Mouse (Mus musculus) right cerebral cortex, adult 2 months (tissue): ENCODE data around the gene Eif2b3.

Experiments
- DNase-seq, 2 experiments: peaks; one replicate each; pipeline ENCODE4 v3.0.0; 2021 to 2022; ENCODE audit warnings: low spot score in 2 of 2

Eif2b3 gene

DNA sequence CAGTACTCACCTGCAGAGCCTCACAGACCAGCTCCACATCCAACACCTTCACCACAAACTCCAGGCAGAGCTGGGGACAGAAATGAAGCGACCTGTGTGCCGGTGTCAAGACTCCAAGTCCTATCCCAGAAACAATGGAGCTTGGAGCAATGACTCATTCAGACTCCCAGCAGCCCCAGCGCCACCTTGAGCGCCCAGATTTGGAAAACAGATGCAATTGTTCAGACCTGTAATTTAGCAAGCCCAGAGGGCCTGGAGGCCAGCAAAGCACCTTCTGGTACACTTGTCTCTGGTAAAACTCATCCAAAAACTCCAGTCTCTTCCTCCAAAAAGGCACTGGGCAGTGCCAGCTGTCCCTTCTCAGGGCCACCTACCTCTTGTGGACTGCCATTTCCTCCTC lies 103.0 kb downstream of the Eif2b3 start:
- DNase-seq: no peak

DNA sequence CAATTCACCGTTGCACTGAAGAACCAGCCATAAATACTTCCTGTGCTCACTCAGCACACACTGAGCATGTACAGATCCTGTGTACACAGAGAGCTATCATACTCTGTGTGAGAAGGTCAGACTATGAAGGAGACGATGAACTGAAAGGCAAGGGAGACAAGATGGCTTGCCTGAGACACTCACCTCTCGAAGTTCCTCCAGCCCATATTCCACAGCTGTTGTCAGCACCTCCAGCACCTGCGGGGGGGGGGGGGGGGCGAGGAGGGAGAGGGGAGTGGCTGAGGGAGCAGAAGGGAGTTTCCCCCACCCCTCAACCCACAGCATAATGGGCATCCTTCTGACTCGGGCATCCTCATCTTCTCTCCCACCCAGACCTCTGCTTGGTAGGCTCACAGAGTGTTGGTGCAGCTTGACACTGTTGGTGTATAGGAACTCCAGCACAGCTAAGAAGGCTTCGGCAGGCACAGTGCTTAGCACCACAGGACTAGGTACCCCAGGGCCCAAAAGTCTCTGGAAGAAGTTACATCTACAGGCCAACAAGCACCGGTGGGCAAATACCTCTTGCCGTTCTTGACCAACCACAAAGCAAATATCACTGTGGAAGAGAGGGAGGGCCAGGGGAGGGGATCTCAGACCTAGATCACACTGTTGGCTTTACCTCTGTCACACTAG lies 104.5 kb downstream of the Eif2b3 start:
- DNase-seq: no peak

DNA sequence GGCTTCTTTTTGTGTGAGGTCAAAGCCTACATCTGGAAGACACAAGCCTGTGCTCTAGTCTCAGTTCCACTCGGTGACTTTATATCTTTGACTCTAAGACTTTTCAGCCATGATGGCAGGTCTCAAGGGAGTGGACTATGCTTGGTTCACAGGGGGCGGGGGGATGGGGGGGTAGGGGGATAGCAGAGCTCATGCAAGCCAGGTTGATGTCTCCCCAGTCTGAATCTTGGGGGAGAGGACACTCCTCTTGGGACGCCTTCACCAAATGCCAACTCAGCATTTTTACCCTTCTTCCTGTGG lies 105.0 kb downstream of the Eif2b3 start:
- DNase-seq: no peak

DNA sequence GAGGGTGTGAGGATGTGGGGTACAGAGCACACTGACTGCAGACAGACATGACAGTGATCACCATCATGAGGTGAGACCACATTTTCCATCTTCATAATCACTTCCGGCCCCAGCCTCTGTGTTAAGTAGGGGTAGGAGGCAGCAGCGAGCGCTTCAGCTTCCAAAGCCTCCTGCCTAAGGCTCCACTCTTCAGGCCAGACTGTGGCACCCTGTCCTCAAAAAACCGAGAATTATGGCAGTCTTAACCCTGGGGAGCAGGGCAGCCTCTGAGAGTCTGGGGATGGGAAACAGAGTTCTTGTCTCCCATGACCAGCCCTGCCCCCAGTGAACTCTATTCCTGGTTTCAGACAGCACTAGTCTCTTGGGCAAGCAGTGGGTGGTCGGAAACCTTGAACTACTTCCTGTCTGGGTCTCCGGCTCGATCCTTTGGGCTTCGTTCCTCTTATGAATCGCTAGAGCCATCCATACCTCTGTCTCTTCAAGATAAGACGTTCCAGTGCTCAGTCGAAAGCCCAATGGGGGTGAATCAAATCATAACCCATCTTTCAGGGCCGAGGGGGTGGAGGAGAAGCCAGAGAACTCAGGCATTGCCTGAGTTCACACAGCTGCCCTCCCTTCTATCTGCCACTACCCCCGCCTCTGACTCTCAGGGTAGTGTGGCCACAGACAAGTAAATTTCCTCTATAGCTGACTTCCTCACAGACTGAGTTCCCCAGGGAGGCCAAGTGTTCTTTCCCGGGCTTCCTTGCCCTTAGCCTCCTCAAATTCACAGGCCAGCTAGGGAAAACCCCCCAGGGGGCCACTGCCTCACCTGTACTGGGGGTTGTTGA lies 105.5 kb downstream of the Eif2b3 start:
- no peak for DNase-seq

GRCm38 (mm10) chr4:117125348-117125909 lies 106.2 kb downstream of the Eif2b3 start, which contains the start of gene Btbd19:
Gene Btbd19 (minus strand): TSS chr4:117125725.
- peak; percentile 73 for DNase-seq

DNA sequence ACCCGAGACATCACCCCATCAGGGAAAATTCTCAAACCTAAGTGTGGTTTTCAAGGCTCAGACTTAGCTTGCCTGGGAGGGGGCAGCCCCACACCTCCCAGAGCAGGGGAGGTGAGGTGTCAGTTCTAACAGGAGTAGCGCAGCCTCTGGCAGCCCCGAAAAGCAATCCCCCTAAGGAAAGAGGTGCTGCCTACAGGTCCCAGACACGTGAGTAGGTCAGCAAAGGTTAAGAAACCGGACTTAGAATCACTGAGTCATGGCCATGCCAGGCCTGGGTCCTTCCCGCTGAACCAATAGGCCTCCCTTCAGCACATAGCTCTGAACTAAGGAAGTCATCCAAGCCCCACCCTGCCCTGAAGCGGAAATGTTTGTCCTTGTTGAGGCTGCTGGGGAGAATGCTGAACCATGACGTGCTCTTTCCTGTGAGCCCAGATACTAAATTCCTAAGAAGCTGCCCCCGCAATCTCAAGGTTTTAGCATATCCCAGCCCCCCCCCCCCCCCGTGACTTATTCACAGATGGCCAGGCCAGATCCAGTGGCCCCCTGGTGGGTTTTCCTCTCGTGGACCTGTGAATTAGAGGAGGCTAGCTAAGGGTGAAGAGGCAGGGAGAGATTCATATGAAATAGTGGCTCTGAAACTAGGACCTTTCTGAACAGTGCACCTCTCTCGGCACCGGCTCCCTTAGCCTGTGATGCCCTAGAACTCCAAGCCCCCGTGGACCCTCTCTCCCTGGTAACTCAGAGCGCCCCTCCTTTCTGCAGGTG lies 106.9 kb downstream of the Eif2b3 start:
- no peak for DNase-seq

GRCm38 (mm10) chr4:117126675-117127290 lies 107.6 kb downstream of the Eif2b3 start, which contains the start of gene Tctex1d4:
Gene Tctex1d4 (plus strand): TSS chr4:117126794.
- DNase-seq: no peak

DNA sequence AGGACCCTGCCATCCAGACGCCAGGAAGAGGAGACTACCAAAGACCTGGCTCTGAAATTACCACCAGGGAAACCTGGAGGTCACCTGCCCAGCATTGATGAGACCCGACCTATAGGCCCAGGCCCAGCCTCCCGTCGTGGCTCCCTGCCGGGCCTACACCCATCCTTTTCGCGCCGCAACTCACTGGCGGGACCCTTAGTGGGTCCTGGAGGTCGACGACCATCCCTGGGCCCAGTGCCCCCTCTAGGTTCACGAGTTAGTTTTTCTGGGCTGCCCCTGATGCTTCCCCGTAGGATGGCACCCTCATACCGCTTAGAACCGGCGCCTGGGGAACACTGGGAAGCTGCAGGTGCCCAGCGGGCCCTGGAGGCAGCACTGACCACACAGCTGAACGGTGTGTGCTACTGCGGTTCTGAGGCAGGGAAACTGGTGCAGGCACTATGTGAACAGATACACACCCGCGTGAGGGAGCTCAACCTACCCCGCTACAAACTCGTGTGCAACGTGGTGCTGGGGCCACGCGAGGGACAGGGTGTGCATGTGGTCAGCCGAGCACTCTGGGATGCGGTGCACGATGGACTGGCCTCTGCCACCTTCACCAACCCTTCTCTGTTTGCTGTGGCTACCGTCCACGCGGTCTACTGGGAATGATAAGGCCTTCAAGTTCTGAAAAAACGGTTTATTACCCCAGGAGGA lies 108.9 kb downstream of the Eif2b3 start:
- no peak for DNase-seq

DNA sequence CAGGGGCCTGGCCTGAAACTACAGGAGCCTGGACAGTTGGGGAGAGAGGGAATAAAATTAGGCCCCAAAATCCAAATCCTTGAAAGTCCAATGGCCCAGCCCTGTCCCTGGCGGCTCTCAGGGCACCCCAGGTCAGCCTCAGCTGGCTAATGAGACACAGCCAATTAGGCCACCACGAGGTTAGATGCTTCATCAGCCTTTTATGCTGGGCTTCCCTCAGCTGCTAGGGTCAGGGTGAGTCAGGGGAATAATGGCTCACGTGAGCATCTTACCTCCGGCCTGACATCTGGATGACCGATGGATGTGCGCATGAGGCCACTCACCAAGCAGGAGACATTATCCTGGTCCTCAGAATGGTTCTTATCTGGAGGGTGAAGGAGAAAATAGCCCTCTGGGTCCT lies 111.6 kb downstream of the Eif2b3 start:
- no peak for DNase-seq

GRCm38 (mm10) chr4:117131198-117131597 lies 112.0 kb downstream of the Eif2b3 start:
- DNase-seq: no peak

DNA sequence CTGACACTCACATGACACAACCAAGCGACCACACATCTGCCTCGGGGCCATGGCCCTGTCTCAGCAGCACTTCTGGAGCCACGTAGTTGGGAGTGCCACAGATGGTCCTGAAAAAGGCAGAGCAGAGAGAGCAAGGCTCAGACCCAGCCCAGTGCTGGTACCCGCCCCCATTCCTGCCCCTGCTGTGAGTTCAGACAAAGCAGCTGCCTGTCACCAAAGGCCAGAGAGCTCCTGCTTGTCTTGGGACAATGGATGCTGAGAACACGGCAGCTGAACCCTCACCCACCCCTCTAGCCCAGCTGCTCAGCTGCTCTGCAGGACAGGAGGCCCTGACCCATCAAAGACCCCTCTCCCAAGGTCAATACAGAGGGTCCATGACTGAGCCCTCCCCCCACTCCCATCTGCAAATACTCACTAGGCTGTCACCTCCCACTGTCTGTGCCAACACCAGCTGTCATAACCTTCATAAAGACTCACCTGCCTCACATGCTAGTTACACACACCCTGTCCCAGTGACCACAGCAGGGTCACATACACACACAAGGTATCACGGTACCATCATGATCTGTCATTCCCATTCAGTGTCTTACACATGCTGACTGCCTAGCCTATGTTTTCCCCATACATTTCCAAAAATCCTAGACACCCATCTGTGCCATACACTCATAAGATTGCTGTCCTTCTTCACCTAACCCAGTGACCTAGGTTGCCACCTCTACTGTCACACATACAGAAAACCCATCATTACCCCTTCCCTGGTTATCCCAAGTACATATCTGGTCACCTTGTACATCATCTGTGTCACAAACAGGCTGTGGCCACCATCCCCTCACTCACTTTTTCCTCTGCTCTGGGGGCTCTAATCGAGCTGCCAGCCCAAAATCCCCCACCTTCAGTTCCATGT lies 112.9 kb downstream of the Eif2b3 start:
- no peak for DNase-seq

GRCm38 (mm10) chr4:117132794-117133143 lies 113.6 kb downstream of the Eif2b3 start:
- DNase-seq: no peak

DNA sequence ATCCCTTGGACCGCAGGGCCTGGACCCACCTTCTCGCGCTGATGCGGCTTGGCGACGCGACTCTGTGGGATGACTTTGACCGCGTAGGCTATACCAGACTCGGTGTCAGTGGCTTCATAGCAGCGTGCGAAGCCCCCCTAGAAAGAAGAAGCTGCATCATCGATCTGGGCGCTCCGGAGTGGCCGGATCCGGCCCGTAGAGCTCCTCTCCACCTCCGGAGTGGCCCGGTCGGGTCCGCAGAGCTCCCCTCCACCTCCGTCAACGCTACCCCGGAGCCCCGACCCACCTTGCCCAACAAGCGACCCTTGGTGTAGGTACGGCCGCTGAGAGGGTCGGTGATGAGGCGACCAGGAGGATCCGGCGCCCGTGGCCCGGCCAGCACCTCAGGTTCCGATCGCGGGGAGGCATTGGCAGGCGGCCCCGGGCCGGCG lies 114.2 kb downstream of the Eif2b3 start:
- no peak for DNase-seq

DNA sequence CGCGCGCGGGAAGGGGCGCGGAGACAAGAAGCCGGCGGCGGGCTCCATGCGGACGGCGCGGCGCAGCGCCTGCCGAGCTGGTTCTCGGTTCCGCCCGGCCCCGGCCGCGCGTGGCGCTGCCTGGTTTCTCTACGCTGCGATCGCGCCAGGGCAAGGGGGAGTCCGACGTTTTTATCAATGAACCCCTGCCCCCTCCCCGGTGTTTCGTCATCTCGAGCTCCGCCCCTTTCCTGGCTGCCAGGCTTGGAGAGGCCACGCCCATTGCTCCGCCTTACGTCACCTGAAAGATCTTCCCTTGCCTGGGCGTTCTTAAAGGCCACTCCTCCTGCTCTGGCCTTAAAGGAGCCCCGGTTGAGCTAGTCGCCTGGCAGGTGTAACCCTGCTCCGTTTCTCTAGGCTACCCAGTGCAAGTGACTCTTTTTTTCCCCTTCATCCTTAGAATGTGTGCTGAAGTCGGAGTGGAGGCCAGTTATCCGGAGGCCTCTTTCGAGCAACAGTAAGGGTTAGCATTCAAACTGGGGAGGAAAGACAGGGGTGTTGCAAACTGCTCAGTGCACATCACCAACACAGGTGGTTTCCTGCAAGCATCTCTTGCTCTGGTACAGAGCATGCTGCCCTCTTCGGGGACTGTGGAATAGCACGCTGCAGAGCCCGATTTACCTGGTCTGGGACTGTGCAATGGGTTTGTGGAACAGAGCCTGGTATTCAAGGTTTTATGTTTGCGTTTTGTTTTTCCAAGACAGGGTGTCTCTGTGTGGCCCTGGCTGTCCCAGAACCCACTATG lies 114.8 kb downstream of the Eif2b3 start, which contains the start of gene Plk3:
TSS of gene Plk3 (minus strand) at position 147 of the 784 bp plus-strand sequence.
- peak; percentile 98 to 99 for DNase-seq

- DNase-seq: no peak
These were observed 115.4 kb downstream of the Eif2b3 start for GRCm38 (mm10) chr4:117134601-117134995.

- DNase-seq: no peak
These were observed 116.8 kb downstream of the Eif2b3 start for GRCm38 (mm10) chr4:117136034-117136433.
